Mouse (Mus musculus): ENCODE measurements at regions not wholly inside any gene's neighbourhood (a gene's known extent, or its start where the extent isn't known, plus 50 kb on each side); places are given as distances from the start of the nearest gene placed in this dataset.

GRCm38 (mm10) chr11:22693376-22693775 lies 167.4 kb downstream of the B3gnt2 start:
- no peak for DNase-seq

DNA sequence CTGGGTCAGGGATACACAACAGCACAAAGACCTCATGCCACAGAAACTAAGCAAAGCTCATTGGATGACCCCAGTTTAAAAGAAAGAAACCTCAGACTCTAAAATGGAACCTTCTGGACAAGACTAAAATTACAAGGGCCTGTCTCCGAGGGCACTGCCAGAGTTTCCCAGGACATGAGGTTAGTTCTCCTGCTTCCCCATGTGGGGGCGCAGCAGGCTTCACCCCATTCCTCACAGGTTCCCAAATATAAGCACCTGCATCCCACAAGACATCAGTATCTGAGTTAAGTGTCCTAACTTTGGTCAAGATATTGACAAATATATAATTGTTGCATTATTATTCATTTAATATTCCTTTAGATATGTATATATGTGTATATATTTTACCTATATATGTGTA lies 166.8 kb downstream of the B3gnt2 start:
- DNase-seq, result no peak

DNA sequence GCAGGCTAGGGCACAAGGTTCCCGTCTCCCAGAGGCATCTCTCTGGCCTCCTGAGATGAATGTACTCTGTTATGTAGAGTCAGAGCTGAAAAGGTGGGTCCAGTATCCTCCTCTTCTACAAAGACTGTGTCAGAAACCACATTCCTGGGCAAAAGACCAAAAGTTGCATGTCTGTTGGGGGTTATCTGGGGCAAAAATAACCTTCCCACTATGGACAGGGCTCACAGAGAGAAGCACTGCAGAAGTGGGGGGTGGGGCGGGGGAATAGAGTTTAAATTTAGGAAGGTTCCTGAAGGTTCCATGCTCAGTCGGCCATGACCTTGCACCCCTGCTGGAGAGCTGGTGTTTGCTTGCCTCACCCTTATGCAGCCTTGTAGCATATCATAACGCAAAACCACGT lies 165.9 kb downstream of the B3gnt2 start:
- DNase-seq, result no peak

GRCm38 (mm10) chr11:22695237-22695636 lies 165.5 kb downstream of the B3gnt2 start:
- no peak for DNase-seq

DNA sequence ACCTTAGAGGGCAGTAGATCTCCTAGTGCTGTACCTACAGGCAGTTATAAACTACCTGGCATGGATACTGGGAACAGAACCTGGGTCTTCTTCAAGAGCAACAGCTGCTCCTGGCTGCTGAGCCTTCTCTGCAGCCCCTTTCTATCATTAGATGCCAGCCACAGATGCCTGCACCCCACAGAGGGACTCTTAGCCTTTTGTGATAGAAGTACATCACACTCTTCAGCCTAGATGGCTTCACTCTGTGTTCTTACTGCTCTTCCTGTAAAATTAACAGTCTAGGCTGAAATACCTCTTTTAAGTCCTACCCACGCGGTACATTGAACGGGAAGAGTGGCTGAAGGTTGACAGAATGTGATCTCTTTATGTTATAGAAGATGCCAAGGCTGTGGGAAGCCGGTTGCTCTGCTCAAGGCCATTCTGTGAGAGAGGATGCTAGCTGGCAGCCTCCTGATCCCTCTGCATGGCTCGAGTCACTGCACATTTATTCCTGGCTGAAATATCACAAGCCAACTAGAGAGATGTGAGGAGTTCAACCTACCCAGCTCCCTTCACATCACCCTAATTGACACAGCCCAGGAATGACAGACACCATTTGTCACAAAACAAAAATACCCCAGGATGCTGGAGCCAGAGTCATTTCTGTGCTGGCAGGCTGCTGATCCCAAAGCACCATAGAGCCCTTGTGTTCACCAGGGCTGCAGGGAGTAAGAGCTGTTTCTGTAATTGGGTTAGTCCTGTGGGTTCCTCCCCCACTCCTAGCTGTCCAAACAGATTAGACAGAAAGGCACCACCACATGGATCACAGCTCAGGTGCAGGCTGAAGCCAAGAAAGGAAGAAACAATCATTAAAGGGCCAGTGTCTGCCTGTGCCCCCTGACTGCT lies 162.5 kb downstream of the B3gnt2 start:
- DNase-seq, result no peak

- no peak for DNase-seq
Observed at GRCm38 (mm10) chr11:22706082-22706481, 154.7 kb downstream of the B3gnt2 start.
